Mouse (Mus musculus) ES-Bruce4 (cell line): Measurements from ENCODE around the gene Lclat1. TPM values are rescaled to one million over a fixed set of nuclear protein-coding genes. Genes with fewer than 3 reads are reported as not detected.

Source experiments
- H3K27ac ChIP-seq: 2 replicates; pipeline ENCODE4 v1.5.1; 2012; ENCODE audit warnings: low read length, inconsistent platforms; ENCODE audit not compliant: insufficient read depth
- H3K27me3 ChIP-seq: 2 replicates; pipeline ENCODE4 v1.6.1; 2012; ENCODE audit warnings: mild to moderate bottlenecking, low read length, inconsistent platforms; ENCODE audit not compliant: control insufficient read depth, poor library complexity, insufficient read depth, severe bottlenecking
- H3K36me3 ChIP-seq: 2 replicates; pipeline ENCODE4 v1.6.1; 2012; ENCODE audit warnings: inconsistent platforms, mild to moderate bottlenecking, low read length, moderate library complexity; ENCODE audit not compliant: control insufficient read depth, poor library complexity, insufficient read depth, severe bottlenecking
- H3K4me1 ChIP-seq: one replicate; pipeline ENCODE4 v1.8.1; 2011; ENCODE audit warnings: low read length; ENCODE audit not compliant: control insufficient read depth, insufficient read depth
- H3K4me3 ChIP-seq: 2 replicates; pipeline ENCODE4 v1.5.1; 2011; ENCODE audit warnings: low read depth, mild to moderate bottlenecking, low read length
- H3K9ac ChIP-seq: 2 replicates; pipeline ENCODE4 v1.6.1; 2012; ENCODE audit warnings: low read depth, mild to moderate bottlenecking, inconsistent platforms; ENCODE audit not compliant: poor library complexity, severe bottlenecking
- H3K9me3 ChIP-seq: replicated peaks from 2 replicates; pipeline ENCODE4 v1.6.1; 2012; ENCODE audit warnings: mild to moderate bottlenecking, low read length, inconsistent platforms; ENCODE audit not compliant: control insufficient read depth, poor library complexity, insufficient read depth, severe bottlenecking
- CTCF ChIP-seq: IDR thresholded peaks from one replicate; pipeline ENCODE4 v1.8.1; 2011; ENCODE audit warnings: low read depth, low read length
- EP300 ChIP-seq: IDR thresholded peaks from 2 replicates; pipeline ENCODE4 v1.6.1; 2011; ENCODE audit warnings: low read depth, low read length; ENCODE audit not compliant: insufficient read depth
- POLR2A ChIP-seq: IDR thresholded peaks from one replicate; pipeline ENCODE4 v1.8.1; 2011; ENCODE audit warnings: low read length; ENCODE audit not compliant: insufficient read depth
- polyA plus RNA-seq: library from polyadenylated mRNA; stranded (reverse); fragments of >200 nt; gene quantifications from 2 replicates; pipeline ENCODE4 v1.2.4, GENCODE M21; 2011; ENCODE audit warnings: low read depth; ENCODE audit not compliant: missing spikeins, insufficient read depth, insufficient read length

Lclat1 gene
- polyA plus RNA-seq, 1 experiment: 12.1 TPM

DNA sequence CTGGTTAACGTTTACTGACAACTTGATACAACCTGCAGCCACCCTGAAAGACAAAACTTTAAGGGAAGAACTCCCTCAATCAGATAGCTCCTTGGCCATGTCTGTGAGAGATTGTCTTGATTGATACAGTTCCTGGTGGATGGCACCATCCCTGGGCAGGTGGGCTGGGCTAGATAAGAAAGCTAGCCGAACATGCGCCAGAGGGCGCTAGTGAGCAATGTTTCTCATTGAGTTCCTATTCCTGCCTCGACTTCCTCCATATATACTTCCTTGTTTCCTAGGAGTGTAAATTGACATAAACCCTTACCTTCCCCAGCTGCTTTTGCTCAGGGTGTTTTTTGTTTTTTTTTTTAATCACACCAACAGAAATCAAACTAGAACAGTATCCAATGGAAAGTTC lies 11.3 kb upstream of the Lclat1 start:
- Histone ChIP-seq H3K36me3 (no peaks in the 10 kb centered on the region), H3K27ac (no peak overlapping the region), H3K9me3 (no peaks in the 10 kb centered on the region), H3K4me3 (no peak overlapping the region), H3K4me1 (no peaks in the 10 kb centered on the region), H3K9ac (no peak overlapping the region), H3K27me3 (no peaks in the 10 kb centered on the region; the same call in 1 of the 2 replicates)
- TF ChIP-seq CTCF: peak; percentile 74
- no peak for TF ChIP-seq EP300
- no peak for TF ChIP-seq POLR2A

DNA sequence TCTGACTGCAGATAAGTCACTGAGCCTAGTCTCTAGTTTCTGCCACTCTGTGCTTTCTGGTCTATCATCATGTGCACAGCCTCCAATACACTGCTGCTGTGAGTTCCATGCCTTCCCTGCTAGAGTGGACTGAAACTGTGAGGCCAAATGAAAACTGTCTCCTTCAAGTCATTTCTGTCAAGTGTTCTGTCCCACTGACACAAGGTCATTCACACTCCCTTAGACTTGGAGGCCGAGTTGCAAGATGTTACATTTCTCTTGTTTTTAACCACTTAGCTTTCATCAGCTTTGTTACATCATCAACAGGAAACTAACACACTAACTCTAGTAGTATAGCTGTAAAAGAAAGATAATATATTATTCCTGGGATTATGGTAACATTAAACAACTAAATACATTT lies 9.1 kb upstream of the Lclat1 start:
- TF ChIP-seq EP300: no peak
- no peak for TF ChIP-seq CTCF
- TF ChIP-seq POLR2A: no peak
- Histone ChIP-seq H3K36me3 (no peaks in the 10 kb centered on the region), H3K9ac (no peak overlapping the region), H3K27ac (no peak overlapping the region), H3K9me3 (no peaks in the 10 kb centered on the region), H3K4me3 (no peak overlapping the region), H3K27me3 (no peaks in the 10 kb centered on the region; the same call in 1 of the 2 replicates), H3K4me1 (no peaks in the 10 kb centered on the region)

DNA sequence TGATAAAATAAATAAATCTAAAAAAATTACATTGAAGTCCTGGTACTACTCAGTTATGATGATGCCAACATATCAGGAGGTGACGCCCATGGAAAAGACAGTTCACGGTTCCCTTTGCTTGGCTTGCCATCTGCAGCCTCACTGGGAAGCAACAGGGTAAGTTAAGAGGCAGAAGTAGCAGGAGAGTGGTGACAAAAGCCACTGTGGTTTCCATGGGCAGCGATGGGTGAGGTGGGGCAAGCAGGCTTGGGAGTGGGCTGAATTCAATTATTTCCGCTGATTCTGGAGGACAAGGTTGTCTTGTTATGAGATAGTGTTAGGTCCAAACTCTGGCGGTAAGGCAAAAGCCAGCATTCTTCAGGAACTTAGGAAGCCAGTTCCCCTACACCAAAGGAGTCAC lies 7.4 kb upstream of the Lclat1 start:
- TF ChIP-seq EP300: no peak
- TF ChIP-seq CTCF: no peak
- no peak for TF ChIP-seq POLR2A
- no peaks in the 10 kb centered on the region for H3K4me1 ChIP-seq
- H3K27ac ChIP-seq: no peak overlapping the region
- no peak overlapping the region for H3K4me3 ChIP-seq
- H3K27me3 ChIP-seq: no peaks in the 10 kb centered on the region; the same call in 1 of the 2 replicates
- H3K9me3 ChIP-seq: no peaks in the 10 kb centered on the region
- H3K36me3 ChIP-seq: no peaks in the 10 kb centered on the region
- no peak overlapping the region for H3K9ac ChIP-seq

DNA sequence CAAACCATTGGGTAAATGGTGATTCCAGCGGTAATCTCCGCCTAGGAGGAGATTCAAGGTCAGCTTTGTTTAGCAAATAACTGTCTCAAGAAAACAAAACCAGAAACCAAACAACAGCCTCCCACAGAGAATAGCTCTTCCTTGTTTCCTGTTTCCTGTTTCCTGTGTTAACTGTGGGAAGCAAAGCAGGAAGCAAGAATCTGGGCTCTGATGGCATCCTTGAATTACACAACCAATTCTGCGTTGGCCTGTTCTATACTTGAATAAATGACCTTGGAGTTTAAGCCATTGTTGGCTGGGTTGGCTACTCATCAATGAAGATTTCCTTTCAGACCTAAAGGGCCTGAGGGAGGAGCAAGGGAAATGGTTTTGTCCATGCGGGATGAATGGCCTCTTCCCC lies 5.2 kb upstream of the Lclat1 start:
- H3K27me3 ChIP-seq: no peaks in the 10 kb centered on the region; the same call in 1 of the 2 replicates
- no peaks in the 10 kb centered on the region for H3K36me3 ChIP-seq
- H3K4me1 ChIP-seq: no peaks in the 10 kb centered on the region
- H3K9me3 ChIP-seq: no peaks in the 10 kb centered on the region
- no peak overlapping the region for H3K4me3 ChIP-seq
- no peak for TF ChIP-seq EP300
- TF ChIP-seq POLR2A: no peak
- no peak for TF ChIP-seq CTCF
- H3K27ac ChIP-seq: no peak overlapping the region
- H3K9ac ChIP-seq: no peak overlapping the region

DNA sequence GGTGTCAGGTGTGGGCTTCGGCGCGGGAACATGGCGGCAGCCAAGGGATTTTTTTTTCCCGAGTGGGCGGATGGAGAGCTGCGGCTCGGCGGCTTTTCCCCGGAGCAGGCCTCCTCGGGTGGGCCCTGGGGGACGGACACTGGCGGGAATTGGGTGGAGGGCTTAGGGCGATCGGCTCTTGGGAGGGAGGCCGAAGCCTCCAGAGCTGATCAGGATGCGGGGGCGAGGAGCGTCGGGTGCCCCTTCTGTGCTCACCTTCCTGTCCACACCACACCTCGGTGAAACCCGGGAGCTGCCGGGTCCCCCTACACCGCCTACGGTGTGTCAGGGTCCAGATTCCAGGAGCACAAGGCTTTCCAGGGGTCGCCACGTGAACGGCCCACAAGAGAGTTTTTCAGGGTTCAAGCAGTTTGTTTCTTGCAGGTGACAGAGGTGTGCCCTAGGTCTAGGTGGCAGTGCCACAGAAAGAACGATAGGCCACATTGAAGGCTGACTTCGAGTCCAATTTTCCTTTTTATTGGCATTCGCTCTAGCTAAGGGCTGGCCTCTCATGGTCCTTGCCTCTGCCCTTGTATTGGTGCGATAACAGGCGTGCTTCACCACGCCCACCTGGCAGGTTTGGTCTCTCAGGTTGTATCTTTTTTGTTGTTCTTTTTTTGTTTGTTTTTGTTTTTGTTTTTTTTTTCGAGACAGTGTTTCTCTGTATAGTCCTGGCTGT lies 544 bp downstream of the Lclat1 start:
- H3K4me3 ChIP-seq: peak overlapping the region; percentile 73
- no peak overlapping the region for H3K27ac ChIP-seq
- H3K9ac ChIP-seq: peak overlapping the region; percentile 73
- H3K4me1 ChIP-seq: no peaks in the 10 kb centered on the region
- TF ChIP-seq POLR2A (no peak), CTCF (no peak), EP300 (no peak)
- no peaks in the 10 kb centered on the region for H3K9me3 ChIP-seq
- no peaks in the 10 kb centered on the region for H3K36me3 ChIP-seq
- H3K27me3 ChIP-seq: no peaks in the 10 kb centered on the region

DNA sequence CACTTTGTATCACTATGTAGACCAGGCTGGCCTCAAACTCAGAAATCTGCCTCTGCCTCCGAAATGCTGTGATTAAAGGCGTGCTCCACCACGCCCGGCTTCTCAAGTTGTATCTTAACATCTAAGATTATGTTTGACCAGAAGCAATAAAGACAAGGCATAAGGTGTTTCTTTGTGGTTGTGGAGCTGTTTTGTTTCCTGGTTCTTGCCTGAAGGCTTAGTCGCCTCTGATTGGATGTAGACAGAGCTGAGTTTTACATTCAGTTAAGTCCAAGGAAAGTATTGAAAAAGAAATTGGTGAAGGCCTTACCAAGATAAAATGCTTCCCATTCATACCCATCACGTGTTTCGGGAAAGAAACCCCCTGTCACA lies 1.1 kb downstream of the Lclat1 start:
- Histone ChIP-seq H3K4me1 (no peaks in the 10 kb centered on the region), H3K4me3 (no peak overlapping the region; the same call in 1 of the 2 replicates), H3K36me3 (no peaks in the 10 kb centered on the region), H3K27me3 (no peaks in the 10 kb centered on the region), H3K27ac (no peak overlapping the region), H3K9me3 (no peaks in the 10 kb centered on the region), H3K9ac (no peak overlapping the region)
- TF ChIP-seq CTCF (no peak), EP300 (no peak)
